Mouse (Mus musculus): ENCODE measurements around the gene Fam131a. TPM values are rescaled to one million over a fixed set of nuclear protein-coding genes. Genes with fewer than 3 reads are reported as not detected.

Fam131a gene
- 11.9 and 17.1 TPM in 2 replicates for polyA plus RNA-seq (2012; rRNA removed)

GRCm38 (mm10) chr16:20693111-20693701, at the start of gene Fam131a:
Gene Fam131a (plus strand): TSS chr16:20693241.

GRCm38 (mm10) chr16:20651076-20651946, 41.7 kb upstream of the Fam131a start, which contains the start of gene Psmd2:
Gene Psmd2 (plus strand): TSS chr16:20651652.

GRCm38 (mm10) chr16:20668013-20668412, 25.0 kb upstream of the Fam131a start, which contains the start of gene Eif4g1:
Gene Eif4g1 (plus strand): TSS chr16:20668313.

GRCm38 (mm10) chr16:20717181-20717977, 24.3 kb downstream of the Fam131a start, which contains the start of the genes Polr2h and Clcn2:
Gene Polr2h (plus strand): TSS chr16:20717665.
Gene Clcn2 (minus strand): TSS chr16:20717746.

GRCm38 (mm10) chr16:20732925-20733730, 40.1 kb downstream of the Fam131a start, which contains the start of gene Chrd:
Gene Chrd (plus strand): TSS chr16:20733127.

GRCm38 (mm10) chr16:20733731-20734730, 41.0 kb downstream of the Fam131a start, which contains the start of gene Thpo:
Gene Thpo (minus strand): TSS chr16:20734511.

Other genes with a start within 250 kb of the Fam131a start
- 63.5 and 74.4 TPM in 2 replicates for gene Eif2b5, start 194.4 kb upstream of the Fam131a start, polyA plus RNA-seq (2012; rRNA removed)
- 72.1 and 88.5 TPM in 2 replicates for gene Dvl3, start 176.3 kb upstream of the Fam131a start, polyA plus RNA-seq (2012; rRNA removed)
- gene Ap2m1, start 157.8 kb upstream of the Fam131a start, polyA plus RNA-seq (2012; rRNA removed), result 439 and 679 TPM in 2 replicates
- gene Abcf3, start 144.7 kb upstream of the Fam131a start, polyA plus RNA-seq (2012; rRNA removed), result 56.9 and 58.1 TPM in 2 replicates
- 6.8 and 10.0 TPM in 2 replicates for gene Vwa5b2, start 103.8 kb upstream of the Fam131a start, polyA plus RNA-seq (2012; rRNA removed)
- gene Eef1akmt4, start 81.6 kb upstream of the Fam131a start, polyA plus RNA-seq (2012; rRNA removed), result 15.6 and 20.6 TPM in 2 replicates
- 0.23 TPM in 1 of 2 replicates, not detected in the other for gene Gm49333, start 81.6 kb upstream of the Fam131a start, polyA plus RNA-seq (2012; rRNA removed)
- 21.2 and 26.8 TPM in 2 replicates for gene Alg3, start 81.5 kb upstream of the Fam131a start, polyA plus RNA-seq (2012; rRNA removed)
- gene Camk2n2, start 72.0 kb upstream of the Fam131a start, polyA plus RNA-seq (2012; rRNA removed), result 10.4 and 10.6 TPM in 2 replicates
- 11.9 and 13.3 TPM in 2 replicates for gene Ece2, start 63.4 kb upstream of the Fam131a start, polyA plus RNA-seq (2012; rRNA removed)
- gene Psmd2, start 41.6 kb upstream of the Fam131a start, polyA plus RNA-seq (2012; rRNA removed), result 237 and 241 TPM in 2 replicates
- gene Eif4g1, start 24.9 kb upstream of the Fam131a start, polyA plus RNA-seq (2012; rRNA removed), result 283 and 370 TPM in 2 replicates
- gene Polr2h, start 24.4 kb downstream of the Fam131a start, polyA plus RNA-seq (2012; rRNA removed), result 100 and 107 TPM in 2 replicates
- gene Clcn2, start 24.5 kb downstream of the Fam131a start, polyA plus RNA-seq (2012; rRNA removed), result 42.3 and 60.2 TPM in 2 replicates
- gene Chrd, start 39.9 kb downstream of the Fam131a start, polyA plus RNA-seq (2012; rRNA removed), result 10.6 and 12.0 TPM in 2 replicates
- 0.96 and 2.0 TPM in 2 replicates for gene Thpo, start 41.3 kb downstream of the Fam131a start, polyA plus RNA-seq (2012; rRNA removed)

Data from central nervous system, embryonic 11.5 days (tissue).